Mouse (Mus musculus) hindbrain, embryonic 11.5 days (tissue): ENCODE results near the gene Cyb5d1. TPM values are rescaled to one million over a fixed set of nuclear protein-coding genes. Genes with fewer than 3 reads are reported as not detected.

ENCODE experiments used
- ATAC-seq: fragments of 200-750 bp; cut with Nextera tagmentation; 2 replicates; pipeline ENCODE4 v1.8.0; 2017; ENCODE audit warnings: mild to moderate bottlenecking, moderate TSS enrichment, moderate library complexity; ENCODE audit not compliant: low FRiP score
- DNase-seq: peaks from one replicate; pipeline ENCODE4 v3.0.0-alpha.2; 2015; ENCODE audit warnings: low spot score
- H3K27ac ChIP-seq: fragments of 300-500 bp; sonication (generic); 2 replicates; pipeline ENCODE4 v1.5.1; 2014; ENCODE audit warnings: mild to moderate bottlenecking, low read depth, low read length
- H3K27me3 ChIP-seq: fragments of 300-500 bp; sonication (generic); 2 replicates; pipeline ENCODE4 v1.6.1; 2014; ENCODE audit warnings: mild to moderate bottlenecking, low read length, moderate library complexity, mixed read lengths; ENCODE audit not compliant: control insufficient read depth, insufficient read depth
- H3K36me3 ChIP-seq: fragments of 300-500 bp; sonication (generic); 2 replicates; pipeline ENCODE4 v1.6.1; 2014; ENCODE audit warnings: mild to moderate bottlenecking, low read length, moderate library complexity, mixed read lengths; ENCODE audit not compliant: control insufficient read depth, insufficient read depth
- H3K4me1 ChIP-seq: fragments of 300-500 bp; sonication (generic); replicated peaks from 2 replicates; pipeline ENCODE4 v1.6.1; 2014; ENCODE audit warnings: low read length, mixed read lengths; ENCODE audit not compliant: control insufficient read depth, insufficient read depth
- H3K4me2 ChIP-seq: fragments of 300-500 bp; sonication (generic); replicated peaks from 2 replicates; pipeline ENCODE4 v1.6.1; 2014; ENCODE audit warnings: mild to moderate bottlenecking, low read depth, low read length
- H3K4me3 ChIP-seq: fragments of 300-500 bp; sonication (generic); 2 replicates; pipeline ENCODE4 v1.5.1; 2014; ENCODE audit warnings: low read depth, low read length
- H3K9ac ChIP-seq: fragments of 300-500 bp; sonication (generic); 2 replicates; pipeline ENCODE4 v1.6.1; 2014; ENCODE audit warnings: low read depth, low read length
- H3K9me3 ChIP-seq: fragments of 300-500 bp; sonication (generic); 2 replicates; pipeline ENCODE4 v1.6.1; 2016; ENCODE audit warnings: low read length; ENCODE audit not compliant: control insufficient read depth
- WGBS: fragments of 180-500 bp; shearing (Covaris S2); extraction: QIAGEN DNeasy Blood & Tissue Kit; methylation state at CpG from one replicate; pipeline ENCODE4 v1.1.7; 2014; 5-methylcytosine and 5-hydroxymethylcytosine counted together
- polyA plus RNA-seq: library from polyadenylated mRNA; unstranded; fragments of >200 nt; fragmentation: Nextera tagmentation; extraction: Ambion mirVana; gene quantifications from 2 replicates; pipeline ENCODE4 v1.2.1, GENCODE M21; 2014

The Cyb5d1 gene
- polyA plus RNA-seq, 1 experiment from 2014 or later = 32.7 TPM

DNA sequence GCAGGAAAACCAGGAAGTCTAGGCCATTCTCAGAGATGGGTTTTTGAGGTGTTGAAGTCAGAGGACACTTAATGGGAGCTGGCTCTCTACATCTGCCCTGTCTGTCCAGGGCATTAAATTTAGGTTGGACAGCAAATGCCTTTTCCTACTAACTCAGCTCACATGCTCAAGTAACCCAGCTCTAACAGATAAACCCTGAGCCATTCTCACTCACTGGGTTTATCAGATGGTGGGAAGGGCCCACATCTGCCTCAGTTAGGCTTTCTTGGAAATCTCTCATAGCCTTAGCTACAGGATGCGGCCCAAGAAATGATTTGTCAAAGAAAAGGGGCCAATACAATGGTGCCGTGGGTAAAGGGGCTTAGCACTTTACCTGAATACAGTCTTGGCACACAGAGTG lies 30.8 kb upstream of the Cyb5d1 start:
- no peaks in the 10 kb centered on the region for H3K4me1 ChIP-seq
- 88% methylated on average over 2 of the region's 2 CpGs for WGBS
- DNase-seq = no peak
- H3K27ac ChIP-seq = no peak overlapping the region
- no peak overlapping the region for H3K9ac ChIP-seq
- ATAC-seq = no peak
- H3K9me3 ChIP-seq = no peaks in the 10 kb centered on the region
- H3K4me3 ChIP-seq = no peak overlapping the region
- H3K27me3 ChIP-seq = peaks cover 11% of the 10 kb centered on the region; the same call in 1 of the 2 replicates
- no peaks in the 10 kb centered on the region for H3K36me3 ChIP-seq
- H3K4me2 ChIP-seq = no peak overlapping the region

GRCm38 (mm10) chr11:69423885-69424284 lies 28.5 kb upstream of the Cyb5d1 start:
- H3K4me3 ChIP-seq = no peak overlapping the region
- no peak overlapping the region for H3K27ac ChIP-seq
- WGBS = 67% methylated on average over 6 of the region's 6 CpGs
- no peak overlapping the region for H3K9ac ChIP-seq
- DNase-seq (no peak), ATAC-seq (no peak)
- H3K4me2 ChIP-seq = no peak overlapping the region
- H3K36me3 ChIP-seq = no peaks in the 10 kb centered on the region
- peaks cover 17% of the 10 kb centered on the region for H3K27me3 ChIP-seq
- no peaks in the 10 kb centered on the region for H3K9me3 ChIP-seq
- H3K4me1 ChIP-seq = peaks cover 5% of the 10 kb centered on the region; the same call in 1 of the 2 replicates

- H3K4me1 ChIP-seq = peaks cover 5% of the 10 kb centered on the region; the same call in 1 of the 2 replicates
- ATAC-seq (no peak), DNase-seq (no peak)
- WGBS = 86% methylated on average over 10 of the region's 10 CpGs
- no peaks in the 10 kb centered on the region for H3K9me3 ChIP-seq
- H3K4me3 ChIP-seq = no peak overlapping the region
- no peaks in the 10 kb centered on the region for H3K36me3 ChIP-seq
- H3K27ac ChIP-seq = no peak overlapping the region
- no peak overlapping the region for H3K4me2 ChIP-seq
- H3K27me3 ChIP-seq = peaks cover 17% of the 10 kb centered on the region
- no peak overlapping the region for H3K9ac ChIP-seq
These were observed 27.4 kb upstream of the Cyb5d1 start for GRCm38 (mm10) chr11:69422842-69423241.

- Histone ChIP-seq H3K4me1 (peaks cover 7% of the 10 kb centered on the region; the same call in 1 of the 2 replicates), H3K4me3 (no peak overlapping the region)
These were observed 25.9 kb upstream of the Cyb5d1 start for GRCm38 (mm10) chr11:69421131-69421977.

GRCm38 (mm10) chr11:69420554-69421000 lies 25.1 kb upstream of the Cyb5d1 start:
- Histone ChIP-seq H3K4me2 (peak overlapping the region; percentile 99), H3K4me3 (peak overlapping the region; percentile 80; the same call in 1 of the 2 replicates), H3K27ac (no peak overlapping the region), H3K9me3 (no peaks in the 10 kb centered on the region), H3K27me3 (peaks cover 17% of the 10 kb centered on the region), H3K9ac (no peak overlapping the region), H3K36me3 (no peaks in the 10 kb centered on the region), H3K4me1 (peaks cover 7% of the 10 kb centered on the region; the same call in 1 of the 2 replicates)
- ATAC-seq (no peak), DNase-seq (peak; percentile 49)
- WGBS = 9% methylated on average over 9 of the region's 10 CpGs

More at GRCm38 (mm10) chr11:69421131-69421977, 25.9 kb upstream of the Cyb5d1 start:
- H3K4me2 ChIP-seq = peak overlapping the region; percentile 99; the same call in 1 of the 2 replicates
- H3K27me3 ChIP-seq = peaks cover 17% of the 10 kb centered on the region
- DNase-seq (peak; percentile 20), ATAC-seq (no peak)
- no peaks in the 10 kb centered on the region for H3K9me3 ChIP-seq
- H3K36me3 ChIP-seq = no peaks in the 10 kb centered on the region
- H3K9ac ChIP-seq = no peak overlapping the region
- H3K27ac ChIP-seq = no peak overlapping the region
- WGBS = 11% methylated on average over 25 of the region's 25 CpGs

- Histone ChIP-seq H3K4me3 (peak overlapping the region; percentile 80), H3K9me3 (no peaks in the 10 kb centered on the region), H3K36me3 (no peaks in the 10 kb centered on the region), H3K4me1 (peaks cover 7% of the 10 kb centered on the region; the same call in 1 of the 2 replicates), H3K4me2 (peak overlapping the region; percentile 99), H3K27ac (no peak overlapping the region; the same call in 1 of the 2 replicates), H3K9ac (no peak overlapping the region), H3K27me3 (peaks cover 17% of the 10 kb centered on the region)
- WGBS = under 1% methylated on average over 28 of the region's 31 CpGs
- DNase-seq = peak; percentile 59
- no peak for ATAC-seq
These were observed 24.6 kb upstream of the Cyb5d1 start for GRCm38 (mm10) chr11:69419813-69420553.

- H3K4me1 ChIP-seq = peaks cover 7% of the 10 kb centered on the region
- WGBS = 1% methylated on average over 19 of the region's 19 CpGs
- peak overlapping the region; percentile 99 for H3K4me2 ChIP-seq
- no peaks in the 10 kb centered on the region for H3K36me3 ChIP-seq
- peaks cover 17% of the 10 kb centered on the region for H3K27me3 ChIP-seq
- H3K27ac ChIP-seq = peak overlapping the region; percentile 100
- DNase-seq = no peak
- no peaks in the 10 kb centered on the region for H3K9me3 ChIP-seq
- H3K4me3 ChIP-seq = peak overlapping the region; percentile 80
- ATAC-seq = no peak
- no peak overlapping the region for H3K9ac ChIP-seq
These were observed 24.0 kb upstream of the Cyb5d1 start for GRCm38 (mm10) chr11:69419443-69419812.

- H3K4me2 ChIP-seq = peak overlapping the region; percentile 99
- H3K27me3 ChIP-seq = peaks cover 17% of the 10 kb centered on the region
- ATAC-seq = peak; percentile 86
- H3K36me3 ChIP-seq = no peaks in the 10 kb centered on the region
- H3K27ac ChIP-seq = peak overlapping the region; percentile 100
- peak; percentile 97 for DNase-seq
- H3K4me1 ChIP-seq = peaks cover 13% of the 10 kb centered on the region
- peak overlapping the region; percentile 67 for H3K9ac ChIP-seq
- peak overlapping the region; percentile 80 for H3K4me3 ChIP-seq
- no peaks in the 10 kb centered on the region for H3K9me3 ChIP-seq
- under 1% methylated on average over 45 of the region's 45 CpGs for WGBS
These were observed 23.3 kb upstream of the Cyb5d1 start for GRCm38 (mm10) chr11:69418481-69419442.
